Mouse (Mus musculus) heart, postnatal 4 days (tissue): Measurements from ENCODE around the gene Mib2. TPM values are rescaled to one million over a fixed set of nuclear protein-coding genes. Genes with fewer than 3 reads are reported as not detected.
A peak's percentile ranks its signal among the peaks of the same experiment; 100 is the strongest.
"Not testable (repeated sequence)": the region's sequence is repeated elsewhere in the genome, so short reads cannot be mapped to it uniquely, and the experiment has no call there.

ENCODE experiments used
- DNase-seq: peaks from one replicate; pipeline ENCODE4 v3.0.0; 2021
- total RNA-seq, 2 experiments: library from RNA; stranded (reverse); gene quantifications; 2 replicates each; pipeline ENCODE4 v1.2.3; 2021

The Mib2 gene
- total RNA-seq = 10 to 100 TPM; 15.9 to 17.7 TPM

- peak; percentile 97 for DNase-seq
Observed at GRCm38 (mm10) chr4:155668689-155669597, at the start of gene Mib2. TSS of gene Mib2 (minus strand) at chr4:155669198.

DNA sequence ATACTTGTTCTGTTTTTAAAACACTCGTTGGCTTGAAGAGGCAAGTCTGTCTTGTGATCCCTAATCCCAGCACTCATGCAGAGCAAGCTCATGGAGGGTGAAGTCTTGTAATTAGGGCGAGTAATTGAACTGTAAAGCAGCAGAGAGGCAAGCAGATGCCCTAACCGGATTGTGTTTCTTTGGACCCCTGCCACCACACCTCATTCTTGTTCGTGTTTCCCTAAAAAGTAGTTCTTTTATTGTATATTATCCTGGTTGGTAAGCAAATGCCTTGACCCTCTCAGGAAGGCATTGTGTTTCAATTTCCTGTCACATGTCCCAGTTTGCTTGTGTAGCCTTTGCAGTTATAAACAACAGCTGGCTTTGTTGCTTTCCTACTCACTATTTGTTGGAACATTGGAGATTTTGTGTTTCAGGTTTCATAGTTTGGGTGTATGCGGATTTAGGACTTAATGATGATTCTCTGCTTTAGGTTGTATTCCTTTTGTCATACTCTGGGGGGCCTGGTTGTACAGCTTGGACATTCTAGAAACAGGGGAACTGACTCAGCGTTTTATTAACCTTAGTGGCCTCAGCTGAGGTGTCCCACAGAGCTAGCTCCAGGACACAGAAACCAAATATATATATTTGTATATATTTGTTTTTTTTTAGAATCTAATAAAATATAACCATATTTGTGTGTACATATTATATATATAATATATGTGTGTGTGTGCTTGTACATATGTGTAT is 41.7 kb upstream of the Mib2 start:
- no peak for DNase-seq

- no peak for DNase-seq
Observed at GRCm38 (mm10) chr4:155708988-155709387, 40.0 kb upstream of the Mib2 start.

- no peak for DNase-seq
Observed at GRCm38 (mm10) chr4:155708582-155708981, 39.6 kb upstream of the Mib2 start.

DNA sequence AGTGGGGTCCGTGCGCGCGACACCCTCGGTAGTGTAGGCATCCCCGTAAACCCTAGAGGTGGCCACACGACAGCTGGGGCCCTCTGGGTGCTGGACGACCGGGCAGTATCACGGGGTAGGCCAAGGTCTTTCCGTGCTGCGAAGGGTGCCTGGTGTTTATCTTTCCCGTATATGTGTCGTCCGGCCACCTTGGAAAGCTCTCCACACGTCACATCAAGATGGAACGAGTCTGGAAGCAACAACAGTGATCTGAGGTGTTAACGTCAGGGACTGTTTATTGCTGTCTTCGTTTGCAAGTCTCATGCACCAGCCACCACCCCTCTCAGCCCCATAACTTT is 36.6 kb upstream of the Mib2 start:
- DNase-seq = no peak

DNA sequence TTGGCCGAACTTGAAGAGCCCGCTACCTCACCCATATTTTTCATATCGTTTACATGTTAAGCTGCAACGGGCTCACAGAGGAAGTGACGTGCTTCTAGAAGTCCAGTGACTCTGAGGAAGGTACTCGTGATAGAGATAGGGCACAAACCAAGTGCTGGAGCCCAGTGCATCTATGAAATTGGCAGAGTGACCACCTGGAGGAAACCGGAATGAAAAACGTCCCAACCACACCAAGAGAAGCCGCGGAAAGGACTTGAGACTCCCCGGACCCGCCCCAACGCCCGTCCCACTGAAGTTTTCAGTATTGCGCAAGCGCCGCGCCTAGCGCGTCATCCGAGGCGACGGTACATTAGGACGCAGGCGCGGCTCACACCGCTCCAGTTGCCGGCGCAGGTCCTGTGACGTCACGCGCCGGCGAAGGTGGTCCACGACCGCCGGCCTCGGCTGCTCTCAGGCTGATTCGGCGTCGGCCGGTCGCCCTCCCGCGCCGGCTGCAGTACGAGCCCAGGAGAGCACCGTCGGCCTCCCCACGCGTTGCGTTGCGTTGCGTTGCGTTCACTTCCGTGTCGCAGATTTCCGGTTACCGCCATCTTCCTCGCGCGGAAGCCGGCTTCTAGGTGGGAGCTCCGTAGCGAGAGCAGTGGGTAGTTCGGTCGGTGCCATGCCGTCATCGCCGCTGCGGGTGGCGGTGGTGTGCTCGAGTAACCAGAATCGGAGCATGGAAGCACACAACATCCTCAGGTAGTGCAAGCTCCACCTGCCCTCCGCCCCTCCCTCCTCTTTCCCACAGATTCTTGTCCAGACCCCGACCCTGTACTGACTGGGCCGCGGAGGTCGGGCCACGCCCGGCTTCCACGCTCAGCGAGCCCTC is 36.0 kb upstream of the Mib2 start, which contains the start of gene Ssu72:
TSS of gene Ssu72 (plus strand) at position 80 of the 871 bp plus-strand sequence.
- peak; percentile 94 for DNase-seq

- no peak for DNase-seq
Observed at GRCm38 (mm10) chr4:155703425-155703929, 34.5 kb upstream of the Mib2 start.

GRCm38 (mm10) chr4:155700425-155700824 is 31.4 kb upstream of the Mib2 start:
- no peak for DNase-seq

DNA sequence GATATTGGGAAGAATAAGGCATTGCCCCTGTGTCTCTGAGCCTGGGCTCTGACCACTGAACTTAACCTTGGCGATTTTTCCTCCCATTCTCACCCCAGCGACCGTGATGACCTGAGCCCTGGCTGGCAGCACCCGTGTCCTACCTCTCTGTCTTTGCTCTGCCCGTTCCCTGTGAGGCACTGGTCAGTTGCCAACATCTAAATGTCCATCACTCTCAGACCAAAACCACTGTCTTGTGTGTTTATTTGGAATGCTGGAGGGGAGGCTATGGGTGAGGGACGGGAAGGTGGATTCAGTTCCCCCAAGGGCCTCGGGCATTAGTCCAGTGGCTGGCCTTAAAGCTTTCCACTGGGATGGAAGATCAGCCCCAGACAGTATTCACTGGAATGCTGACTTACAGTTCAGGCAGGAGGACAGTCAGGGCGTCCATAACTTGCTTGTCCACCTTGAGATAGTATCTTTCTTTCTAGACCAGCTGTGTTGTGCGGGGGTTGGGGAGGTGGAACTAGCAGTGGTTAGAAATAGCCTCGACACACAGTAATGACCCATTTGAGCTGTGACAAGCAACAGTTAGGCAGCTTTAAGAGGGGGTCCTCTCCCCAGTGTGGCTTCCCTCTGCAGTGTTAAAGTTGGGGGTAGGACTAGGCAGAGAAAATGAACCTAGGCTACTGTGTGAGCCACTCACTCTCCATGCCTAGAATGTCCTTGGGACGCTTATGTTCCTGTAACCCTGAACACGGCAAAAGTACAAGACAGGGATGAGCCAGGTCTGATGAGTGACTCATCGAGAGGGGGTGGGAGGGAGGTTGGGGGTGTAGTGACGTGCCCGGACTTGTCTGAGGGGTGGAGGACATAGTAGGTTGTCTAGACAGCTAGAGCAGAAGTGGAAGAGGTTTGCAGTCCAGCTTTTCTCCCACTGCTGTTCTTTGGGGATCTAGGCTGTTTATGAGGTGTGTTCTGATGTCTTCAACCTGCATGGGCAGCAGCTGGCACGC is 27.6 kb upstream of the Mib2 start:
- no peak for DNase-seq

DNA sequence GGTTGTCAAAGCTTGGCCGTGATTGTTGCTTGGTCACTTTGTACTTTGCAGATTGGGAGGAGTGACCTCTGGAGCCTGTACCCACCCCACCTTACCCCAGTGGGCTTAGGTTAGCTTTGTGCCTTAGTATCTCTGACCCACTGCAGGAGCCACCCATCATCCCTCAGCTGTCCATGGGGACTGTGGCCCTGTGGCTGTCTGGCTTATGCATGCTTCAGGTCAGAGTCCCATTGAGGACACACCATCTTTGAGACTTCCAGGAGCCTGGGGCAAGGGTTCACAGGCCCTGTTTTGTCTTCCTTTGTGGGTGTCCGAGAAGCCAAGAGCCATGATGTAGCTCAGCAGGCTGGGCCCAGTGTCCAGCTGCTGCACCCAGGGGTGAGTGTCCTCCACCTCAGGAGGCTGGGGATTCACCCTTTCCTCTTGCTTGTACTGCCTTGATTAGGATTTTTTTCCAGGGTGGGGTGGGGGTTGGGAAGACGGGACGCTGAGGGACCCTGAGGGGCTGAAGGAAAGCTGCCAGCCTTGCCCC is 26.6 kb upstream of the Mib2 start:
- DNase-seq = no peak

- DNase-seq = peak; percentile 58
Observed at GRCm38 (mm10) chr4:155694482-155695401, 25.7 kb upstream of the Mib2 start.

GRCm38 (mm10) chr4:155694111-155694481 is 25.1 kb upstream of the Mib2 start, which contains the start of gene Fndc10:
TSS of gene Fndc10 (plus strand) at chr4:155694342.
- peak; percentile 67 for DNase-seq

- no peak for DNase-seq
Observed at GRCm38 (mm10) chr4:155692421-155692820, 23.4 kb upstream of the Mib2 start.

DNA sequence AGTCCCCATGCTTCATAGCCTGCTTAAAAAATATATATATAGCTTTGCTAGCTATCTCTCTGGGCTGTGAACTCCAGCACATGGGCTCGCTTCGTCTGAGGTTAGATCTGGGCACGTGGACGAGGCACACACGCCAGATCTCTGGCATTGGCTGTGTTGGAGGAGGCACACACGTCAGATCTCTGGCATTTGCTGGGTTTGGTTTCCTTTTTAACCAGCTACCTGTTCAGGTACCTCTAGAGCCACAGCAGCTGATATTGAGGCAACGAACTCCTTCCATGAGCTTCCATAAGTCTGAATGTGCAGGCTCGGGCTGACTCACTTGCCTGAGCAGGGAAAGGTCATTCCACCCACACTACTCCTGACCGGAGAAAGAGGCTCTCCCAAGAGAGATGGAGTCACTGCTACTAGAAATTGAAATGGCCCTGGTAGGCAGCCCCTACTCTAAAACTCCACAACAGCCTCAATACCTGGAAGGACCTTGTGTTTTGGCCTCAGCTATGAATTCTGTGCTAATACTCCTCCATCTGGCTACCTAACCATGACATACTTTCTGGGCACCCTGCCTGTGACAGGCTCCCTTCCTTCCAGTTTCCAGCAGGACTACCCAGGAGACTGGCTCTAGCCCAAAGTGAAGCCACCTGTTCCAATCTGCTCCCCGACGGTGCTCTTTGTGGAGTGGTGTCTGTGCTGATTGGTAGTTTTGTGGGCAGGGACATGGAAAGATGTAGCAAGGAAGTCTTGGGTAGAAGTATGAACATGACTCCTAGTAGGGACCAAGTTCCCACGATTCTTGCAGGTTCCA is 21.8 kb upstream of the Mib2 start:
- no peak for DNase-seq

DNA sequence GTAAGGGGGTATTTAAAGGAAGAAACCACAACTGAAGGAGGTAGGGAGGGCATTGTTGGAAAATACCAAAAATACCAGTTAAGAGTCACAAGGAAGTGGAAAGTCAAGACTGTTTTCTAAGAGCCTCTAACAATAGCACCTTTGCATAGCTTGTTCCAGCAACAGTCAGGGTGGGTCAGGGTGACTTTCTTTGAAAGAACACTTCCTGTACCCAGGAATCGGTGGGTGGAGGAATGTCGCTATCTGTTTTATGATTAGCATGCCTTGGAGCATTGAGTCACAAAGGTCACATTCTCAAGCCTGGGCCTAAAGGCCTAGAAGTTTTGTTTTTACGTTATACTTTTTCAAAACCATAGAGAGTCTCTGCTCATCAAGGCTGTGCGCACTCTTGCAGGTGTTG is 18.8 kb upstream of the Mib2 start:
- not testable (repeated sequence) for DNase-seq

DNA sequence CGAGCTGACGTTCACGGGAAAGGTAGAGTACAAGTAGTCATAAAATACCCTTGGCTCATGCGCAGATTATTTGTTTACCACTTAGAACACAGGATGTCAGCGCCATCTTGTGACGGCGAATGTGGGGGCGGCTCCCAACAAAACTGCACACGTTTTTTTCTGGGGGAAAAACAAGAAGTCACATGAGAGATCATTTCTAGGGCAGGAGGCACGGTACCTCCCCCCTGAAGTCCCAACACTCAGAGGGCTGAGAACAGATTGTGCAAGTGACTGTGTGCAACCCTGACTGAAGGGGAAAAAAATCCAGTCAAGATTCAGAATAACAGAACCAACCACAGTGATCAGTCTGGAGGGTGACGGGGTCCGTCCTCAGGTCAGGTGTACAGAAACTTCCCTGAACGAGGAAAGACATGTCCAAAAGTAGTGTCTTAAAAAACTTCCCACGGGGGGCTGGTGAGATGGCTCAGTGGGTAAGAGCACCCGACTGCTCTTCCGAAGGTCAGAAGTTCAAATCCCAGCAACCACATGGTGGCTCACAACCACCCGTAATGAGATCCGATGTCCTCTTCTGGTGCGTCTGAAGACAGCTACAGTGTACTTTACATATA is 14.8 kb upstream of the Mib2 start:
- not testable (repeated sequence) for DNase-seq

GRCm38 (mm10) chr4:155675991-155676390 is 7.0 kb upstream of the Mib2 start:
- DNase-seq = no peak

DNA sequence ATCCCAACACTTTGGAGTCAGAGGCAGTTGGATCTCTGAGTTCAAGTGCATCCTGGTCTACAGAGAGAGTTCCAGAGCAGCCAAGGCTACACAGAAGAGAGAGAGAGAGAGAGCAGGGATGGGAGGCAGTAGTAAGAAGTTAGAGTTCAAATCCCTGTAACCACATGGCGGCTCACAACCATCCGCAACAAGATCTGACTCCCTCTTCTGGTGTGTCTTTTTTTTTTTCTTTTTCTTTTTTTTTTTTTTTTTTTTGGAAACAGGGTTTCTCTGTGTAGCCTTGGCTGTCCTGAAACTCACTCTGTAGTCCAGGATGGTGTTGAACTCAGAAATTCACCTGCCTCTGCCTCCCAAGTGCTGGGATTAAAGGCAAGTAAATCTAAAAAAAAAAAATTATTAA is 3.1 kb upstream of the Mib2 start:
- DNase-seq = no peak
